Mouse (Mus musculus): ENCODE measurements around the gene Prdm12. TPM values are rescaled to one million over a fixed set of nuclear protein-coding genes. Genes with fewer than 3 reads are reported as not detected.

The Prdm12 gene
- total and polyA plus RNA-seq, 2 experiments from 2014 or later, result 1.9 to 2.5 TPM

- peak within 1 kb of the TSS; percentile 72 for H3K4me2 ChIP-seq (ENCODE audit: low read depth)
Observed at GRCm38 (mm10) chr2:31688074-31688925, 48.5 kb downstream of the Prdm12 start, which contains the start of gene Abl1. Abl1 (plus strand) TSS chr2:31688376.

GRCm38 (mm10) chr2:31689045-31689444 is 49.2 kb downstream of the Prdm12 start:
- ATAC-seq, result no peak
- Histone ChIP-seq H3K36me3 (ENCODE audit: insufficient read depth) (no peaks in the 10 kb centered on the region), H3K9me3 (ENCODE audit: low read length) (no peaks in the 10 kb centered on the region), H3K4me2 (ENCODE audit: low read depth) (peak overlapping the region; percentile 72), H3K27me3 (ENCODE audit: insufficient read depth, low read length) (no peaks in the 10 kb centered on the region), H3K27ac (ENCODE audit: low read depth, low read length) (no peak overlapping the region), H3K4me1 (ENCODE audit: insufficient read depth) (peaks cover 25% of the 10 kb centered on the region), H3K9ac (peak overlapping the region; percentile 88), H3K4me3 (ENCODE audit: low read depth, low read length) (peak overlapping the region; percentile 88)
- peak; percentile 13 for DNase-seq
- 2% methylated on average over 12 of the region's 12 CpGs for WGBS
- TF ChIP-seq CTCF (IDR thresholded peaks at IDR 0.05; ENCODE audit: low read depth), result no peak

More at GRCm38 (mm10) chr2:31688074-31688925, 48.5 kb downstream of the Prdm12 start, which contains the start of gene Abl1:
- peak; percentile 54 for TF ChIP-seq CTCF (IDR thresholded peaks at IDR 0.05; ENCODE audit: low read depth)
- Histone ChIP-seq H3K27me3 (ENCODE audit: insufficient read depth, low read length) (no peaks in the 10 kb centered on the region), H3K9me3 (ENCODE audit: low read length) (no peaks in the 10 kb centered on the region), H3K4me1 (ENCODE audit: insufficient read depth) (peaks cover 25% of the 10 kb centered on the region), H3K4me3 (ENCODE audit: low read depth, low read length) (peak within 1 kb of the TSS; percentile 88), H3K9ac (peak within 1 kb of the TSS; percentile 88), H3K27ac (ENCODE audit: low read depth, low read length) (peak within 1 kb of the TSS; percentile 93), H3K36me3 (ENCODE audit: insufficient read depth) (no peaks in the 10 kb centered on the region)
- peak; percentile 97 for DNase-seq
- 1% methylated on average over 64 of the region's 64 CpGs for WGBS
- ATAC-seq, result peak; percentile 100

GRCm38 (mm10) chr2:31690063-31690462 is 50.2 kb downstream of the Prdm12 start:
- WGBS, result 50% methylated on average over 3 of the region's 3 CpGs
- no peaks in the 10 kb centered on the region for H3K36me3 ChIP-seq (ENCODE audit: insufficient read depth)
- no peaks in the 10 kb centered on the region for H3K27me3 ChIP-seq (ENCODE audit: insufficient read depth, low read length)
- H3K4me1 ChIP-seq (ENCODE audit: insufficient read depth), result peaks cover 25% of the 10 kb centered on the region
- ATAC-seq, result no peak
- H3K9ac ChIP-seq, result no peak overlapping the region
- peak overlapping the region; percentile 72 for H3K4me2 ChIP-seq (ENCODE audit: low read depth)
- DNase-seq, result no peak
- H3K27ac ChIP-seq (ENCODE audit: low read depth, low read length), result no peak overlapping the region
- H3K4me3 ChIP-seq (ENCODE audit: low read depth, low read length), result peak overlapping the region; percentile 88
- TF ChIP-seq CTCF (IDR thresholded peaks at IDR 0.05; ENCODE audit: low read depth), result no peak
- H3K9me3 ChIP-seq (ENCODE audit: low read length), result no peaks in the 10 kb centered on the region

- Histone ChIP-seq H3K27me3 (ENCODE audit: insufficient read depth, low read length) (no peaks in the 10 kb centered on the region), H3K36me3 (ENCODE audit: insufficient read depth) (peaks cover 9% of the 10 kb centered on the region), H3K4me2 (ENCODE audit: low read depth) (no peak overlapping the region), H3K4me3 (ENCODE audit: low read depth, low read length) (no peak overlapping the region), H3K27ac (ENCODE audit: low read depth, low read length) (no peak overlapping the region), H3K9ac (no peak overlapping the region), H3K4me1 (ENCODE audit: insufficient read depth) (no peaks in the 10 kb centered on the region), H3K9me3 (ENCODE audit: low read length) (no peaks in the 10 kb centered on the region)
- no peak for DNase-seq
- ATAC-seq, result no peak
- TF ChIP-seq CTCF (IDR thresholded peaks at IDR 0.05; ENCODE audit: low read depth), result 0 out of 2 replicates have a peak, but pooled peaks have one; percentile 47
Observed at GRCm38 (mm10) chr2:31698209-31698608, 58.4 kb downstream of the Prdm12 start.

GRCm38 (mm10) chr2:31700545-31701446 is 61.0 kb downstream of the Prdm12 start:
- peaks cover 8% of the 10 kb centered on the region for H3K36me3 ChIP-seq (ENCODE audit: insufficient read depth)
- H3K9me3 ChIP-seq (ENCODE audit: low read length), result no peaks in the 10 kb centered on the region
- DNase-seq (peak; percentile 50), ATAC-seq (no peak)
- no peak overlapping the region for H3K9ac ChIP-seq
- H3K4me2 ChIP-seq (ENCODE audit: low read depth), result no peak overlapping the region
- H3K4me3 ChIP-seq (ENCODE audit: low read depth, low read length), result no peak overlapping the region
- WGBS, result 41% methylated on average over 7 of the region's 7 CpGs
- no peaks in the 10 kb centered on the region for H3K4me1 ChIP-seq (ENCODE audit: insufficient read depth)
- TF ChIP-seq CTCF (IDR thresholded peaks at IDR 0.05; ENCODE audit: low read depth), result peak; percentile 34
- no peaks in the 10 kb centered on the region for H3K27me3 ChIP-seq (ENCODE audit: insufficient read depth, low read length)
- H3K27ac ChIP-seq (ENCODE audit: low read depth, low read length), result no peak overlapping the region

- no peak overlapping the region for H3K27ac ChIP-seq (ENCODE audit: low read depth, low read length)
- H3K4me3 ChIP-seq (ENCODE audit: low read depth, low read length), result no peak overlapping the region
- ATAC-seq (no peak), DNase-seq (no peak)
- H3K9ac ChIP-seq, result no peak overlapping the region
- no peaks in the 10 kb centered on the region for H3K9me3 ChIP-seq (ENCODE audit: low read length)
- no peak for TF ChIP-seq CTCF (IDR thresholded peaks at IDR 0.05; ENCODE audit: low read depth)
- no peaks in the 10 kb centered on the region for H3K27me3 ChIP-seq (ENCODE audit: insufficient read depth, low read length)
- H3K4me1 ChIP-seq (ENCODE audit: insufficient read depth), result no peaks in the 10 kb centered on the region
- H3K4me2 ChIP-seq (ENCODE audit: low read depth), result no peak overlapping the region
- H3K36me3 ChIP-seq (ENCODE audit: insufficient read depth), result 0 out of 2 replicates have a peak, but pooled peaks cover 3% of the 10 kb centered on the region
Observed at GRCm38 (mm10) chr2:31703226-31703625, 63.4 kb downstream of the Prdm12 start.

Small RNA genes lying within 50 kb of the gene (microRNA-seq; reads per million reads assigned to microRNA genes)
- 0.39 to 1.3 reads per million in 2 experiments for gene Mir6998

Other genes starting within 250 kb of the Prdm12 start
- gene Ass1, start 169.8 kb upstream of the Prdm12 start, total RNA-seq (2014; rRNA removed), result 16.2 and 18.0 TPM in 2 replicates
- gene Ass1, start 169.8 kb upstream of the Prdm12 start, polyA plus RNA-seq (2015; fragmentation: Nextera tagmentation; extraction: Ambion mirVana), result 11.8 and 17.9 TPM in 2 replicates
- 29.9 and 31.5 TPM in 2 replicates for gene Fubp3, start 67.4 kb upstream of the Prdm12 start, total RNA-seq (2014; rRNA removed)
- gene Fubp3, start 67.4 kb upstream of the Prdm12 start, polyA plus RNA-seq (2015; fragmentation: Nextera tagmentation; extraction: Ambion mirVana), result 26.6 and 38.7 TPM in 2 replicates
- gene Exosc2, start 30.7 kb downstream of the Prdm12 start, total RNA-seq (2014; rRNA removed), result 33.4 and 41.9 TPM in 2 replicates
- 28.4 and 34.0 TPM in 2 replicates for gene Exosc2, start 30.7 kb downstream of the Prdm12 start, polyA plus RNA-seq (2015; fragmentation: Nextera tagmentation; extraction: Ambion mirVana)
- 48.1 and 54.0 TPM in 2 replicates for gene Abl1, start 48.3 kb downstream of the Prdm12 start, total RNA-seq (2014; rRNA removed)
- 12.4 and 12.5 TPM in 2 replicates for gene Abl1, start 48.3 kb downstream of the Prdm12 start, polyA plus RNA-seq (2015; fragmentation: Nextera tagmentation; extraction: Ambion mirVana)
- gene Qrfp, start 170.5 kb downstream of the Prdm12 start, total RNA-seq (2014; rRNA removed), result 0.08 and 0.19 TPM in 2 replicates
- gene Qrfp, start 170.5 kb downstream of the Prdm12 start, polyA plus RNA-seq (2015; fragmentation: Nextera tagmentation; extraction: Ambion mirVana), result 0.06 TPM in 1 of 2 replicates, not detected in the other
- gene Fibcd1, start 206.0 kb downstream of the Prdm12 start, total RNA-seq (2014; rRNA removed), result 8.9 and 12.7 TPM in 2 replicates
- 5.7 and 8.5 TPM in 2 replicates for gene Fibcd1, start 206.0 kb downstream of the Prdm12 start, polyA plus RNA-seq (2015; fragmentation: Nextera tagmentation; extraction: Ambion mirVana)
- 6.2 and 11.0 TPM in 2 replicates for gene Lamc3, start 247.3 kb downstream of the Prdm12 start, total RNA-seq (2014; rRNA removed)
- 1.9 and 2.5 TPM in 2 replicates for gene Lamc3, start 247.3 kb downstream of the Prdm12 start, polyA plus RNA-seq (2015; fragmentation: Nextera tagmentation; extraction: Ambion mirVana)

Data from forebrain, postnatal 0 days (tissue).